Mouse (Mus musculus) heart, postnatal 0 days (tissue): ENCODE measurements around the gene Cln3.

Source experiments
- CTCF ChIP-seq: IDR thresholded peaks from 2 replicates; pipeline ENCODE4 v1.5.1; 2016; ENCODE audit warnings: antibody characterized with exemption, control low read depth, low read depth
- EP300 ChIP-seq: IDR thresholded peaks from 2 replicates; pipeline ENCODE4 v1.6.1; 2016; ENCODE audit warnings: antibody characterized with exemption, low read depth

GRCm38 (mm10) chr7:126595890-126596289 lies 10.3 kb upstream of the Cln3 start:
- no peak for TF ChIP-seq CTCF
- no peak for TF ChIP-seq EP300
